Mouse (Mus musculus) brain, embryonic 14.5 days (tissue): ENCODE measurements around the gene Nebl. TPM values are rescaled to one million over a fixed set of nuclear protein-coding genes. Genes with fewer than 3 reads are reported as not detected.

ENCODE experiments used
- DNase-seq: peaks from one replicate; pipeline ENCODE4 v3.0.0-alpha.2; 2011; ENCODE audit warnings: low read depth
- CTCF ChIP-seq: fragments of 200-500 bp; IDR thresholded peaks from 2 replicates; pipeline ENCODE4 v1.5.1; 2012; ENCODE audit warnings: inconsistent platforms, mild to moderate bottlenecking, moderate library complexity, borderline replicate concordance; ENCODE audit not compliant: insufficient read depth, insufficient read length; ENCODE audit errors: extremely low read depth
- POLR2A ChIP-seq: fragments of 200-500 bp; IDR thresholded peaks from 2 replicates; pipeline ENCODE4 v1.6.1; 2012; ENCODE audit warnings: mild to moderate bottlenecking, inconsistent platforms, borderline replicate concordance; ENCODE audit not compliant: poor library complexity, insufficient read depth, insufficient read length, severe bottlenecking; ENCODE audit errors: extremely low read depth
- polyA plus RNA-seq: library from polyadenylated mRNA; depleted of rRNA; stranded (reverse); fragments of >200 nt; gene quantifications from 2 replicates; pipeline ENCODE4 v1.2.3, GENCODE M21; 2012

The Nebl gene
- polyA plus RNA-seq, 1 experiment = 9.1 TPM

DNA sequence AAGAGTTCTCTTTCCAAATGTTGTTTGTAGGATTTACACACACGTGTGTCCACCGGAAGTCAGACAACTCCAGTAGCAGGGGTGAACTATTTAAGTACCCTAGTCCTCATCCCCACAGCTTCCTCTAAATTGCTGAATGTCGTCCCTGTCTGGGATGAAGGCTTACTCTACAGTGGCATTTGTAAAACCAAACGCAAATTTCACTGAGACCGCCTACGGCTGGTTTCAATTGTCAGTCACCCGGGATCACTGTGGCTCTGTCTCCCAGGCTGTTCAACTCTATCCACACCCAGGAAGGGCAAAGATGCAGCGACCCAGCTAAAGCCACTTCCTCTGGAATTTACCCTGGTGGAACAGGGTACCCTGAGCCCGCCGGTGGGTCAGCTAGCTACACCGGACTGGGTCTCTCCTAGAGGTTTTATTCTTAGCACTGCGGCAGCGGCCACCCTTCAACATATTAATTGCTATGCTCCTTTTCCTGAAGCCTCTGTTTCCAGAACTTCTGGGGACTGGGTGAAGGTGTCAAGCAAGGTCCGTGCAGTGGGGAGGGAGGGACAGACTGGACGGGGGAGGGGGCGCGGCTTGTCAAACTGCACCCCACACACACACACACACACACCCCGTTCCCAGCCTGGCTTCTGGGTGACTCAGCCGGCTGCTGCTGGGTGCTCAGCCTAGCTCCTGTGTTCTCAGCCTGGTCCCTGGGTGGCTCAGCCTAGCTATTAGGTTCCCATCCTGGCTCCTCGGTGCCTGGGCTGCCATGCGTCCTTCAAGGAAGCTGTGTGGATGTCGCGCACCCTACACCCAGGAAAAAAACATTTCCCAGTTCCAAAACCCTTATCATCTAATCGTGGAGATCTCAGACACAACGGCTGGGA lies 1.3 kb downstream of the Nebl start:
- peak; percentile 43 for DNase-seq
- TF ChIP-seq POLR2A = no peak

DNA sequence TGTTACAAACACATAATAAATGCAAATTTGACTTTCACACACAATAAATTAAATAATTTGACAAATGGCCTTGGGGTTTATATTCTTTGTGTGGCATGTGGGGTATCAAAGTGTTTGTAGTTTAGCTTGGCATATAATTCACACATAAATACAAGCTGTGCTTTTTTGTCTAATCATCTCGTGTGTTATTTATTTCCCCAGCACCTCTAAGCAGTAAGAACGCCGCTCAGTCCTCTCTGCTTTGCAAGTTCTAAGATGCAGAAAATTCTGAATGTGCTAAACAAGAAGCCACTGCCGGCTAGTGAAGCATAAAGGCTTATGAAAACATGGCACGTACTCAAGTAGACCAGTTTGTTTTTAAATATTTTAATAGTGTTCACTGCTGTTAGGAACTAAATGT lies 6.9 kb downstream of the Nebl start:
- TF ChIP-seq POLR2A (no peak), CTCF (no peak)
- DNase-seq = peak; percentile 62

DNA sequence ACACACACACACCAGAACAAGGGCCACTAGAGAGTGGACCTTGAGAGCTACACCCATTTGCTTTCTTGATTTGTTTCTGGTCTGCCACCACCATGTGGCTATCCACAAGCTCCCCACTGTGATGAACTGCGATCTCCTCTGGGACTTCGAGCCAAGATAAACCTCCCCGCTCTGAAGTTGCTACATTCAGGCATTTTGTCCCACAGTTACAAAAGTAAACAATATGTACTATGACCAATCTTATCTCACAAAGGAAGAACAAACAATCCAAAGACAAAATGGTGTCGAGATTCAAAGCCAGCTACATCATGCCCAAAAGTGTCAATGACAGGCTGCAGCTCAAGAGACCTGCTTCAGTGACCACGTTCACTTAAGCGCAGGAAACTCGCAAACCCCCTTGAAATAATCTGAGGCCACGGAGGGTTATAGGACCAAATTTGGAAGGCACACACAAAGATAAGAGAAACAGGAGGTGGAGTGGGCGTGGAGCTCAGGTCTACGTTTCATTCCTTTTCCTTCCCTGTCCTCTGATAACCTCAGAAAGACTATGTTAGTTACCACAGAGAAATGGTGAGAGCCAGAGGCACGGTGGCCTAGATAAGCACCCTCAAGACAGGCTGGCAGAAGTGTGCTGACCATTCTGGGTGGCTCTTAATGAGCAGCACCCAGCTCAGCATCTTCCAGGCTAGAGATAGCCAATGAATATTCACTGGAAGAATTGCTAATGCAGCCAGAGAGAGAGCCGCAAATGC lies 7.8 kb downstream of the Nebl start:
- DNase-seq = no peak

DNA sequence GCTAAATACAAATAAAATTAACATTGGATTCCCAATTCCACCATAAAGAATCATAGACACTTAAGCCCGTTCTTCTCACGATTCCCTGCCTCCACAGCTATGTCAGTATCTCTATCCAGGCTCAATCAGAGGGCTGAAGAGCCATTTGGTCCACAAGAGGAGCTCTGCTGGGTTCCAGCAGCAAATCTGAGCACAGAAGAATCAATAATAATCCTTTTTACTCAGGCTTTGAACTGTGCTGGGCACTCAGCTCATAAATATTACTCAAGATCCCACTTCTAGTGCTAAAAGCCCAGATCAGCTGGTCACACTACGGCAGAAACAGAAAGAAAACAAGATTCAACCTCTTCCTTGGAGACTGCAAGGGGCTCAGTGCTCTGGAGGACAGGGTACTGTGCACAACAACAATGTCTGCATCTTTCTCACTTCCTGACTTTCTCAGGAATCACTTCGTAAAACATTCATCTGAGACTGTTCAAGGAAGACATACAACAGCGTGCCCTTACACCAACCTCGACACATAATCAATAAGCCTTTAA lies 10.0 kb downstream of the Nebl start:
- DNase-seq = peak; percentile 50
- TF ChIP-seq CTCF (no peak), POLR2A (no peak)

More for the DNA sequence above, 7.8 kb downstream of the Nebl start:
- TF ChIP-seq CTCF (no peak), POLR2A (no peak)

DNA sequence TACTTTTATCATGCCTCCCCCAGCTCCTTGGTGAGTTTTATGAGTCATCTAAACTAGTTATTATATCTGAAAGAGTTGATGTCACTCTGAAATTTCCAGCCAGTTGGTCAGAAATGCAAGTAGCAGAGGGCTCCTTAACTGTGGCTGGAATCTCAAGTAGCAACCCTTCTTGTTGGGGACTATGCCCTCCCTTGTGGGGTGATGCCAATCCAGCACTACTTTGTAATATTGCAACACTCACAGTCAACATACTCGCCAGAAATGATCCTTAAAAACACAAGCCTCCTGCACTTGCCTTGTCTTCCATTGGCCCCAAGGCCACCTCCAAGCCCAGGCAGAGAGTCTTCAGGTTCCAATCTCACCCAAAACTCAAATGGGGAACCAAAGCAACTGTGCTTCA lies 13.0 kb downstream of the Nebl start:
- DNase-seq = no peak
- TF ChIP-seq CTCF = no peak
- TF ChIP-seq POLR2A = no peak

DNA sequence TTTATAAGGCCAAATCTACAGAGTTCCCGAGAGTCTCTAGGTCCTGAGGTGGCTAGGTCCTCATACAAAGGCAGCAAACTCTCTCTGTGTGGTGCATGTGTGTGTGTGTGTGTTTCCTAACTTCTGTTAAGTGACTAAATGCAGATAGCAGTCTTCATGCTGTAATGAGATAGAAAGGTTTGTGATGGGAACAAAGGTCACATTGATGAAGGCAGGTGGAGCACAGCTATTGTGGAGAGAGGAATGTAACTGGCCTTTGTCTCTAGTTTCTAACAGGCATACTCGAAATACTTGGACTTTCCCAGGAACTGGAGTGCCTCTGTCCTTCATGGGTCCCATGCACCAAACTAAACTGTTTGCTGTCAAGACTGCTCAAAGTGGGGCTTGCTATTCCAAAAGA lies 14.1 kb downstream of the Nebl start:
- no peak for TF ChIP-seq POLR2A
- no peak for DNase-seq

DNA sequence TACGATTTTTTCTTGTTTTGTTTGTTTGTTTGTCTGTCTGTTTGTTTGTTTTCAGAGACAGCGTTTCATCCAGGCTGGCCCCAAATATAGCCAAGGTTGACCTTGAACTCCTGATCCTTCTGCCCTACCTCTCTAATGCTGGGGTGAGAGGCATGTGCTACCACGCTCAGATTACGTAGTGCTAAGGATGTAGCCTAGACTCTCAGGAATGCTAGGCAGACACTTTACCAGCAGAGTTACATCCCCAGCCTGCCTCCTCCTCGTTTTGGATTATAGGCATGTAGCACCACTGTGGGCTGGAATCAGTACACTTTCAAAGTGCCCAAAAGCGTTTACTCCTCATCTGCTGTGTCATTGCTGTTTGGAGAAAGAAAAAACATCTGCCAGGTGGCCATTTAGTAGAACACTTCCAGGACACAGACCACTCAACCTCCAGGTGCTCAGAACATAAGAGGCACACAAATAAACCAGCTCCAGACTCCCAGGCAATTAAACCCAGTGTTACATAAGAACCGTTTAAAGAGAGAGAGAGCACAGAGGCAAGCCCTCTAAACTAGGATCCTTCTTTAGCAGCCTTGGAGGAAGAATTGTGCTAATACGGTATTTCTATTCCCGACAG lies 16.0 kb downstream of the Nebl start:
- no peak for TF ChIP-seq POLR2A
- no peak for TF ChIP-seq CTCF
- no peak for DNase-seq

DNA sequence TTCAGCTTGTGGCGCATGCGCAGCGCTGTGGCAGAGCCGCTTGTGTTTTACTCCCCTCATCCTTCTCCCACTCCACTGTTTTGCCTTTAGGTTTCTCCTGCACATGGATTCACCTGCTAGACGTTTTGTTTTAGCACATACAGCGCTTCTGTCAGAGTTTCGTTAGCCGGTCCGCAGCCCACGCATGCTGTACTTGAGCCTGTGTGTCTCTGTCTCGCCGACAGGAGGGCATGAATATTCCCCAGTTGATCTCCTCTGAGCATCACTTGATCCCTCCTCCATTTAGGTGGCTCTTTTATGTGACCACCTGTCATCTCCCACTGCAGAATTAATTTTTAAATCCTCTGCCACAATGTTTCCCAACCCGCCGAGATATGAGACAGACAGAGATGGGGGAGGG lies 16.6 kb downstream of the Nebl start:
- no peak for DNase-seq
- TF ChIP-seq CTCF (no peak), POLR2A (no peak)

DNA sequence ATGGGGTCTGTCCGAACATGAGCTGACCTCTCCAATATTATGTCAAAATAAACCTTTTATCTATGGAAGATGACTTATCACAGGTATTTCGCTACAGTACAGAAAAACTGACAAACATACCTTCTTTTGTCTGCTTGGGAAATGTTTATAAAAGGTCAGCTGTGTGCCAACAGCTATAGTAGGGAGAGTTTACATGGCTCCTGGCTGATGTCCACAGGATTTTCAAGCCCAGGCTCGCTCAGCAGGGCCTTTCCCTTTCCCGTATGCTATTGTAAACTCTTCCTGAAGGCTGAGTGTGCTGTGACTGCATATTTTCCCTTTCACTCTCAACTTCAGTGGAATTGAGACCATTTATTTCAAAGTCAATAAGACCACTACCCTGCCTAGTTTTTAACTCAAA lies 17.1 kb downstream of the Nebl start:
- TF ChIP-seq CTCF (no peak), POLR2A (no peak)

DNA sequence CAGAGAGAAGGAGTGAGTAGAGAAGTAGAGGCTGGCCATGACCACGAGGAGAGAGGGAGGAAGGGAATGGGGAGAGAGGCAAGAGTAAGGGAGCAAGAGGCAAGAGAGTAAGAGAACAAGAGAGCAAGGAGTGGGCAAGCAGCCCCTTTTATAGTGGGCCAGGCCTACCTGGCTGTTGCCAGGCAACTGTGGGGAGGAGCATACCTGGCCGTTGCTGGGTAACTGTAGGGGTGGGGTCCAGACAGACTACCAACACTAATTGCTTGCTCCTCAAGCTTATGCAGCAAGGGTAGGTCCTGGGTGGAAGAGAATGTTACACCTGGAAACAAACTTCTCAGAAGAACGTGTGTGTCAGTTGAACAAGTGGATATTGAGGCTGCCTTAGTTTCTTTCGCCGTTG lies 20.0 kb downstream of the Nebl start:
- TF ChIP-seq CTCF = no peak
- TF ChIP-seq POLR2A = no peak
- no peak for DNase-seq

More for the DNA sequence above, 17.1 kb downstream of the Nebl start:
- DNase-seq = no peak

DNA sequence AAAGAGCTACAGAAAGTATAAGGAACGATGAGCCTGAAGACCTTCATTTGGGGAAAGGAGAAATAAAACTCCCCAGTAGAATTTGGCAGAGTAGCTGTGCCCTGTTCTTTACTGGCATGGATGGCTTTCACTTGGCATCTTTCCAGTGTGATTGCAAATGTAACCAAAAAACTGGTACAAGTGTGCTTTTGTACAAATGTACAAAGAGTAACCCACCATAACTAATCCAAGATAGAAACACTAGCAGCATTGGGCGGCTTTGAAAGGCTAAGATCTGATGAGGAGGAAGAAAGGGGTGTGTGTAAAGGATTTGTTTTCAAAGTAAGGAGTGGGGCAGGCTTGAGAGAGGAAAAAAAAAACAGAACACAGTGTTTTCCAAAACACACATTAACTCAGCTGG lies 21.2 kb downstream of the Nebl start:
- peak; percentile 70 for DNase-seq
- no peak for TF ChIP-seq CTCF
- no peak for TF ChIP-seq POLR2A

DNA sequence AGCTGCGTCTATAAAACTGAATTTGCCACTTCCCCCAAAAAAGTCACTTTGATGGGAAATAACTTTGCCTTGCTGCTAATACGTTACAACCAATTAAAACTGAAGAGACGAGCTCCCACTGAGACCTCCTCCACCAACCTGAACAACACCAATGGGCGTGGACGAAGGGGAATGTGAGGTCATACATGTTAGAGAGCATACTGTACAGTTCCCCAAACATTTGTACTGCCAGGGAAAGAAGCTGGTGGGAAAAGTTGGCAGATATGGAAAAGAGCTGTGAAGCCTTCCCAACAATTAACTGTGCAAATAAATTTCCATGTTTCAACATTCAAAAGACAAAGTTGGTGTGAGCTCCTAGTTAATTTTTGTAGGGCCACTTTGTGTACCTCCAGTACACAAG lies 25.3 kb downstream of the Nebl start:
- DNase-seq = no peak
- TF ChIP-seq POLR2A (no peak), CTCF (no peak)

DNA sequence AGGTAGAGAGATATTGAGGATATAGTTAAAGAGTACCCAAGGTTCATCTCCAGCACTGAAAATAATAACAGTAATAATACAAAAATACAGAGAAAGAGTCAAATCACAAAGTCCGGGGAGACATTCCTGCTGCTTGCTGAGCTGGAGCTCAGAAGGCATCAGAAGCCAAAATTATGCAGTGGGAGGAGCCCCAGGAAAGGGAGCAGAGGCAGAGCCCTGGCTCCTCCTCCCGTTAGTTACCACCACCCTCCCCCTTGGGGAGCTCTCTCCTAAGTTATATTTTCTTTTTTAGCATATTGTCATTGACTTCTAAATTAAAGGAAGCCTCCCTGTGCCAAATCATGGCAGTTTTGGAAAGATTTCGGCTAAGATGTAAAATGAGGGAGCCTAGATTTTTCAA lies 25.8 kb downstream of the Nebl start:
- no peak for DNase-seq
- TF ChIP-seq CTCF (no peak), POLR2A (no peak)
